Mouse (Mus musculus) forebrain, postnatal 0 days (tissue): ENCODE measurements around the gene Kdelc2. TPM values are rescaled to one million over a fixed set of nuclear protein-coding genes. Genes with fewer than 3 reads are reported as not detected.

ENCODE experiments used
- ATAC-seq: fragments of 200-750 bp; cut with Nextera tagmentation; 2 replicates; pipeline ENCODE4 v1.8.0; 2017; ENCODE audit warnings: mild to moderate bottlenecking, moderate library complexity
- DNase-seq: peaks from one replicate; pipeline ENCODE4 v3.0.0-alpha.2; 2015
- H3K27ac ChIP-seq: fragments of 300-500 bp; sonication (generic); 2 replicates; pipeline ENCODE4 v1.5.1; 2014; ENCODE audit warnings: low read depth, mild to moderate bottlenecking, antibody characterized with exemption, low read length, moderate library complexity, mixed read lengths
- H3K27me3 ChIP-seq: fragments of 300-500 bp; sonication (generic); 2 replicates; pipeline ENCODE4 v1.6.1; 2014; ENCODE audit warnings: mild to moderate bottlenecking, low read length, mixed read lengths; ENCODE audit not compliant: insufficient read depth
- H3K36me3 ChIP-seq: fragments of 300-500 bp; sonication (generic); 2 replicates; pipeline ENCODE4 v1.6.1; 2014; ENCODE audit warnings: mild to moderate bottlenecking, moderate library complexity; ENCODE audit not compliant: insufficient read depth
- H3K4me1 ChIP-seq: fragments of 300-500 bp; sonication (generic); 2 replicates; pipeline ENCODE4 v1.6.1; 2014; ENCODE audit warnings: antibody characterized with exemption; ENCODE audit not compliant: insufficient read depth
- H3K4me2 ChIP-seq: fragments of 300-500 bp; sonication (generic); 2 replicates; pipeline ENCODE4 v1.6.1; 2014; ENCODE audit warnings: low read depth, mild to moderate bottlenecking, moderate library complexity
- H3K4me3 ChIP-seq: fragments of 300-500 bp; sonication (generic); 2 replicates; pipeline ENCODE4 v1.5.1; 2014; ENCODE audit warnings: low read depth, low read length, mixed read lengths
- H3K9ac ChIP-seq: fragments of 300-500 bp; sonication (generic); 2 replicates; pipeline ENCODE4 v1.6.1; 2014; ENCODE audit warnings: mild to moderate bottlenecking
- H3K9me3 ChIP-seq: fragments of 300-500 bp; sonication (generic); 2 replicates; pipeline ENCODE4 v1.6.1; 2016; ENCODE audit warnings: low read length
- CTCF ChIP-seq: sonication (generic); IDR thresholded peaks from 2 replicates; pipeline ENCODE4 v1.5.1; 2016; ENCODE audit warnings: antibody characterized with exemption, control low read depth, low read depth
- WGBS: fragments of 180-500 bp; shearing (Covaris S2); extraction: QIAGEN DNeasy Blood & Tissue Kit; methylation state at CpG from one replicate; pipeline ENCODE4 v1.1.7; 2014; 5-methylcytosine and 5-hydroxymethylcytosine counted together
- polyA plus RNA-seq: library from polyadenylated mRNA; unstranded; fragments of >200 nt; fragmentation: Nextera tagmentation; extraction: Ambion mirVana; gene quantifications from 2 replicates; pipeline ENCODE4 v1.2.1, GENCODE M21; 2015
- total RNA-seq: library from RNA; depleted of rRNA; stranded (reverse); fragments of >200 nt; gene quantifications from 2 replicates; pipeline ENCODE4 v1.2.3, GENCODE M21; 2014

Gene Kdelc2
- total and polyA plus RNA-seq, 2 experiments from 2014 or later = 5.5 to 11.1 TPM

GRCm38 (mm10) chr9:53399537-53399936 lies 15.7 kb downstream of the Kdelc2 start:
- DNase-seq (no peak), ATAC-seq (no peak)
- WGBS = 95% methylated on average over 8 of the region's 8 CpGs
- Histone ChIP-seq H3K27me3 (no peaks in the 10 kb centered on the region), H3K4me1 (peaks cover 6% of the 10 kb centered on the region; the same call in 1 of the 2 replicates), H3K9me3 (no peaks in the 10 kb centered on the region), H3K27ac (no peak overlapping the region), H3K4me2 (no peak overlapping the region), H3K9ac (no peak overlapping the region), H3K4me3 (no peak overlapping the region), H3K36me3 (no peaks in the 10 kb centered on the region)
- no peak for TF ChIP-seq CTCF

- no peaks in the 10 kb centered on the region for H3K27me3 ChIP-seq
- H3K4me1 ChIP-seq = peaks cover 8% of the 10 kb centered on the region; the same call in 1 of the 2 replicates
- TF ChIP-seq CTCF = no peak
- no peak overlapping the region for H3K4me3 ChIP-seq
- H3K27ac ChIP-seq = no peak overlapping the region
- no peak overlapping the region for H3K9ac ChIP-seq
- DNase-seq (no peak), ATAC-seq (no peak)
- H3K4me2 ChIP-seq = no peak overlapping the region
- 89% methylated on average over 4 of the region's 4 CpGs for WGBS
- no peaks in the 10 kb centered on the region for H3K9me3 ChIP-seq
- H3K36me3 ChIP-seq = no peaks in the 10 kb centered on the region
Measured at GRCm38 (mm10) chr9:53400696-53401095, 16.9 kb downstream of the Kdelc2 start.

DNA sequence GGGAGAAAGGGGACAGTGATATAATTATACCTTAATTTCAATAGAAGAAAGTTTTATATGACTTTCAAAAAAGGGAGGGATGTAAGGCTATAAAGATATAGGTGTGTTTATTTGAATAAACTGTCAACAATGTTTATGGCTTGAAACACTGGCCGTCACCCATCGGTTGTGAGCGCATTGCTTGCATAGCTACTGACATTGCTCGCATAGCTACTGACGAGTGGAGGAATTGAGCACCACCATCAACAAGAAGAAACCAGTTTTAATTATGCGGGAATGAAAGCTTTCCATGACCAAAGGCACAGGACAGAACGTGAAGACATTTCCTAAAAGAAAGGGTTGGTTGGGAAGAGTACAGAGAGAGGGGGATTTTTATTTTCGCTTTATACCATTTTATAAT lies 17.3 kb downstream of the Kdelc2 start:
- TF ChIP-seq CTCF = no peak

GRCm38 (mm10) chr9:53402291-53402711 lies 18.5 kb downstream of the Kdelc2 start, which contains the start of gene 4930550C14Rik:
Gene 4930550C14Rik, plus strand, starts transcription at chr9:53402325.
- H3K36me3 ChIP-seq = no peaks in the 10 kb centered on the region
- ATAC-seq (no peak), DNase-seq (peak; percentile 43)
- H3K27ac ChIP-seq = no peak within 1 kb of the TSS
- H3K4me1 ChIP-seq = peaks cover 8% of the 10 kb centered on the region; the same call in 1 of the 2 replicates
- peak within 1 kb of the TSS; percentile 29 for H3K4me2 ChIP-seq
- H3K27me3 ChIP-seq = no peaks in the 10 kb centered on the region
- no peak for TF ChIP-seq CTCF
- H3K4me3 ChIP-seq = no peak within 1 kb of the TSS
- H3K9me3 ChIP-seq = no peaks in the 10 kb centered on the region
- H3K9ac ChIP-seq = no peak within 1 kb of the TSS
- WGBS = 13% methylated on average over 11 of the region's 11 CpGs

More for the DNA sequence above, 17.3 kb downstream of the Kdelc2 start:
- Histone ChIP-seq H3K27ac (no peak overlapping the region), H3K27me3 (no peaks in the 10 kb centered on the region), H3K9me3 (no peaks in the 10 kb centered on the region), H3K4me3 (no peak overlapping the region), H3K4me1 (peaks cover 8% of the 10 kb centered on the region; the same call in 1 of the 2 replicates), H3K36me3 (no peaks in the 10 kb centered on the region), H3K4me2 (no peak overlapping the region), H3K9ac (no peak overlapping the region)
- ATAC-seq (no peak), DNase-seq (no peak)
- 90% methylated on average over 8 of the region's 8 CpGs for WGBS

DNA sequence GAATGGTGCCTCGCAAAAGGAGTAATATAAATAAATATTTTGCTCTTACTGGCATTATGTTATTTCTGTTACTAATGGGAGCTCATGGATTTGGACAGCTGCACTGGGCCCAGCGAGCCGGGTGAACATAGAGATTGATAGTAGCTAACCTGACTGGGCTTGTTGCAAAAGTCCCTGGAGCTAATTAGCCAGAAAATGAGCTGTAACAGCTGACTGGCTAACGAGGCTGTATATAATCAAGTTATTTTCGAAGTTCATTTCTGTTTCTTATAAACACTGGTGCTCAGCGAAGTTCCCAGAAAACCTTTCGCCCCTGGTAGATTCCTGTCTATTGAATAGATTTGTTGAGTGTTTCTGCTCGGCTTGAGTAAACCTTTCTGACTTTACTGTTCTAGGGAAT lies 19.2 kb downstream of the Kdelc2 start:
- no peak overlapping the region for H3K4me3 ChIP-seq
- WGBS = 35% methylated on average over 8 of the region's 8 CpGs
- H3K9ac ChIP-seq = no peak overlapping the region
- H3K9me3 ChIP-seq = no peaks in the 10 kb centered on the region
- no peaks in the 10 kb centered on the region for H3K27me3 ChIP-seq
- DNase-seq = no peak
- peaks cover 8% of the 10 kb centered on the region; the same call in 1 of the 2 replicates for H3K4me1 ChIP-seq
- peak overlapping the region; percentile 29; the same call in 1 of the 2 replicates for H3K4me2 ChIP-seq
- no peaks in the 10 kb centered on the region for H3K36me3 ChIP-seq
- no peak overlapping the region for H3K27ac ChIP-seq
- ATAC-seq = no peak
- TF ChIP-seq CTCF = no peak

DNA sequence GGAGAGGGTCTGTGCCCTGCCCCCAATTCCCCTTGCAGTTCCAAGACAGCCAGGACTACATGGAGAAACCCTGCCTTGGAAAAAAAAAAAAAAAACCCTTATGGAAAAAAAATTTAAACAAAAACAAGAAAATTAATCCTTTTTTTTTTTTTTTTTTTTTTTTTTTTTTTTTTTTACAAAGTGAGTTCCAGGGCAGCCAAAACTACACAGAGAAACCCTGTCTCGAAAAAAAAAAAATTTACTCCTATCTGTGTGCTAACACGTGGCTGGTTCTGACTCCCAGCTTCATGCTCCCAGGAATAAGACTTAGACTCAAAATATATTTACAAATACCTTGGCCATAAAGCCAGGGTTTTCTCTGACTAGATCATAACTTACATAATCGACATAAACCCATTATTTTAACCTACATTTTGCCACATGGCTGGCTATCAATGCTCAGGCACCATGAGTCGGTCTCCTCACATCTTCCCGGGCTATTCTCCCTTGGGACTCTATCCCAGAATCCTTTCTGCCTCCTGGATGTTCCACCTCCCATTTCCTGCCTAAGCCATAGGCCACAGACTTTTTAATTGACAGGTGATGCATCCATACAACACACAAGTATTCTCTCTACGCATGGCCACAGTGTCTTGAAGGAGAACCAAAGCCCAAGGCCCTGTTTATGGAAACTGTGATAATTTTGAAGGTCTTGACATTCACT lies 20.4 kb downstream of the Kdelc2 start:
- Histone ChIP-seq H3K4me1 (peaks cover 8% of the 10 kb centered on the region; the same call in 1 of the 2 replicates), H3K36me3 (no peaks in the 10 kb centered on the region), H3K4me3 (no peak overlapping the region), H3K27ac (peak overlapping the region; percentile 91), H3K4me2 (no peak overlapping the region), H3K27me3 (no peaks in the 10 kb centered on the region), H3K9me3 (no peaks in the 10 kb centered on the region), H3K9ac (no peak overlapping the region)
- 87% methylated on average over 6 of the region's 6 CpGs for WGBS
- ATAC-seq (no peak), DNase-seq (no peak)
- no peak for TF ChIP-seq CTCF
